Mouse (Mus musculus): ENCODE measurements around the gene Calhm3. TPM values are rescaled to one million over a fixed set of nuclear protein-coding genes. Genes with fewer than 3 reads are reported as not detected.
A peak's percentile ranks its signal among the peaks of the same experiment; 100 is the strongest.

The Calhm3 gene
- polyA plus RNA-seq, 1 experiment from 2014 or later = not detected

GRCm38 (mm10) chr19:47128835-47129234, 28.7 kb downstream of the Calhm3 start:
- no peak for ATAC-seq
- no peaks in the 10 kb centered on the region for H3K27me3 ChIP-seq
- in situ Hi-C loops (cut with MboI; ENCODE audit: low pct_unique_long_range_greater_than_20kb) = no loop called here
- ChIA-PET CTCF (interaction anchor here (1.0 to 1.1 kb wide), 2 partner anchors 10 to 38 kb away, joined by 3 read pairs; no protein-coding TSS in a partner anchor), POLR2A (no interaction called here)
- DNase-seq (ENCODE audit: low read depth, low spot score) = no peak
- no peak for TF ChIP-seq CTCF (IDR thresholded peaks at IDR 0.05)

GRCm38 (mm10) chr19:47128164-47128563, 29.4 kb downstream of the Calhm3 start:
- no peaks in the 10 kb centered on the region for H3K27me3 ChIP-seq
- no peak for ATAC-seq
- DNase-seq (ENCODE audit: low read depth, low spot score) = no peak
- in situ Hi-C loops (cut with MboI; ENCODE audit: low pct_unique_long_range_greater_than_20kb) = no loop called here
- TF ChIP-seq CTCF (IDR thresholded peaks at IDR 0.05) = no peak
- ChIA-PET CTCF (interaction anchor here (1.1 kb wide), 1 partner anchor 39 kb away, joined by 3 read pairs; no protein-coding TSS in a partner anchor), POLR2A (no interaction called here)

DNA sequence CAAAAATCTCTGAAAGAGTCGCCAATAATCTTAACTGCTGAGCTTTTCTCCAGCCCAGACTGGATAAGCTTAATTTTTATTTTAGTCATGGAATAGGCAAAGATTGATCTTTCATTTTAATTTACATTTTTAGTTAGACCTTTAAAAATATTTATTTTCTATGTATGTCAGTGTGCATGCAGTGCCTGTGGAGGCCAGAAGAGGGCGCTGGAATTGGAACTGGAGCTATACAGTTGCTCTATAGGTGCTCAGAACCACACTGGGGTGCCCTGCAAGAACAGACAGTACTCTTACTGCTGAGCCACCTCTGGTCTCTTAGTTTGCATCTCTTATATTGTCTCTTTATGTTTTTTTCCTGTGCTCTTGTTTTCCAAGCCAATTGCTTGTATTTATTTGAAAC, 34.8 kb downstream of the Calhm3 start:
- in situ Hi-C loops (cut with MboI; ENCODE audit: low pct_unique_long_range_greater_than_20kb) = loop anchor here (5.0 kb wide), 1 partner anchor 44 kb away; no protein-coding TSS in a partner anchor
- DNase-seq (ENCODE audit: low read depth, low spot score) = no peak
- no peaks in the 10 kb centered on the region for H3K27me3 ChIP-seq
- CTCF ChIA-PET = interaction anchor here (1.0 to 4.6 kb wide), 9 partner anchors 9 to 52 kb away, joined by 3 to 46 read pairs (median 4); no protein-coding TSS in a partner anchor
- POLR2A ChIA-PET = interaction anchor here (0.6 kb wide), 1 partner anchor 70 kb away, joined by 4 read pairs; no protein-coding TSS in a partner anchor
- ATAC-seq = no peak
- no peak for TF ChIP-seq CTCF (IDR thresholded peaks at IDR 0.05)

DNA sequence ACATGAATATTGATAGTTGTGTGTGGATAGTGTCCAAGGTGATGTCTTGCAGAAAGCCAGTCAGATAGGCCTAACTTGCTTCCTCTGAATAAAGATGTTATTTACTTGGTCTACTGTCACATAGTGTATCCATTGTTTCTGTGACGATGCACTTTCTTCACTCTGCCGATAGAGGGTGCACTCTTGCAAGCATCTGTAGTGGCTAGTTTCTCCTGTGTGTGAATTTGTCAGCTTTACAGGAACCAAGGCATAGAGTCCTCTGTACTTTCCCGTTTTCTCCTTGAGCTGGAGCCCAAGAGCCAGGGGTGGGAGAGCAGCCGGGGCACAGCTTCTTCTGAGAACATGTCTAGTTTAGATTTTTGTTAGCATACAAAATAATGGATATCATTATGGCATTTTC, 36.5 kb downstream of the Calhm3 start:
- TF ChIP-seq CTCF (IDR thresholded peaks at IDR 0.05) = peak; percentile 85
- no peaks in the 10 kb centered on the region for H3K27me3 ChIP-seq
- peak; percentile 57 for ATAC-seq
- no peak for DNase-seq (ENCODE audit: low read depth, low spot score)
- in situ Hi-C loops (cut with MboI; ENCODE audit: low pct_unique_long_range_greater_than_20kb) = loop anchor here (5.0 kb wide), 1 partner anchor 46 kb away; no protein-coding TSS in a partner anchor
- ChIA-PET POLR2A (no interaction called here), CTCF (interaction anchor here (0.8 to 3.1 kb wide), 13 partner anchors 9 to 217 kb away, joined by 3 to 40 read pairs (median 4); no protein-coding TSS in a partner anchor)

DNA sequence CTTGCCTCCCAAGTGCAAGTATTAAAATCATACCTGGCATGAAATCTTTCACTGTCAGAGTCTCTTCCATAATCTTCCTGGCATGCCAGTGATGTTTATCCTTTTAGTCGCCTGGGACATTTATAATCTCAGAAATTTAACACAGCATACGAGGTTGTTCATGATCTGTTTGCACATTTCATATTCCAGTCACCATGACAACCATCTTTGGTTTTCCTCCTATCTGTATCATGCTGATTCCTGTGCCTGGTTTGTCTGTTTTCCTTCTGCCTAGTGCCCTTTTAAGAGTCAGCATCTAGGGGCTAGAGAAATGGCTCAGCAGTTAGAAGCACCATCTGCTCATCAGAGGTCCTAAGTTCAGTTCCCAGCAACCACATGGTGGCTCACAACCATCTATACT, 38.9 kb downstream of the Calhm3 start:
- TF ChIP-seq CTCF (IDR thresholded peaks at IDR 0.05) = no peak
- ATAC-seq (no peak), DNase-seq (ENCODE audit: low read depth, low spot score) (no peak)
- in situ Hi-C loops (cut with MboI; ENCODE audit: low pct_unique_long_range_greater_than_20kb) = no loop called here
- H3K27me3 ChIP-seq = no peaks in the 10 kb centered on the region
- POLR2A ChIA-PET = no interaction called here
- CTCF ChIA-PET = interaction anchor here (3.1 kb wide), 1 partner anchor 50 kb away, joined by 13 read pairs; no protein-coding TSS in a partner anchor

GRCm38 (mm10) chr19:47104641-47105271, 52.8 kb downstream of the Calhm3 start:
- ChIA-PET POLR2A (interaction anchor here (1.4 kb wide), 1 partner anchor 14 kb away, joined by 3 read pairs; the partner anchor contains the start of genes Pdcd11 and Usmg5), CTCF (interaction anchor here (2.1 kb wide), 1 partner anchor 16 kb away, joined by 7 read pairs; no protein-coding TSS in a partner anchor)
- in situ Hi-C loops (cut with MboI; ENCODE audit: low pct_unique_long_range_greater_than_20kb) = no loop called here
- no peak for DNase-seq (ENCODE audit: low read depth, low spot score)
- no peak for ATAC-seq
- no peaks in the 10 kb centered on the region for H3K27me3 ChIP-seq
- TF ChIP-seq CTCF (IDR thresholded peaks at IDR 0.05) = no peak

Other genes starting within 250 kb of the Calhm3 start
- 1.5 TPM for gene Ina, start 143.1 kb downstream of the Calhm3 start, polyA plus RNA-seq (2021)
- 99.6 TPM for gene Nt5c2, start 142.6 kb downstream of the Calhm3 start, polyA plus RNA-seq (2021)
- gene Pcgf6, start 106.9 kb downstream of the Calhm3 start, polyA plus RNA-seq (2021) = 24.9 TPM
- 4.1 TPM for gene Taf5, start 90.0 kb downstream of the Calhm3 start, polyA plus RNA-seq (2021)
- 714 TPM for gene Usmg5, start 67.1 kb downstream of the Calhm3 start, polyA plus RNA-seq (2021)
- 29.3 TPM for gene Pdcd11, start 67.0 kb downstream of the Calhm3 start, polyA plus RNA-seq (2021)
- 0.05 TPM for gene Calhm2, start 19.5 kb downstream of the Calhm3 start, polyA plus RNA-seq (2021)
- gene Calhm1, start 13.5 kb downstream of the Calhm3 start, polyA plus RNA-seq (2021) = not detected
- gene Neurl1a, start 21.1 kb upstream of the Calhm3 start, polyA plus RNA-seq (2021) = 0.28 TPM